Mouse (Mus musculus): Measurements from ENCODE around the gene Rhox11.
A peak's percentile ranks its signal among the peaks of the same experiment; 100 is the strongest.
"Not testable (repeated sequence)": the region's sequence is repeated elsewhere in the genome, so short reads cannot be mapped to it uniquely, and the experiment has no call there.

Gene Rhox11

DNA sequence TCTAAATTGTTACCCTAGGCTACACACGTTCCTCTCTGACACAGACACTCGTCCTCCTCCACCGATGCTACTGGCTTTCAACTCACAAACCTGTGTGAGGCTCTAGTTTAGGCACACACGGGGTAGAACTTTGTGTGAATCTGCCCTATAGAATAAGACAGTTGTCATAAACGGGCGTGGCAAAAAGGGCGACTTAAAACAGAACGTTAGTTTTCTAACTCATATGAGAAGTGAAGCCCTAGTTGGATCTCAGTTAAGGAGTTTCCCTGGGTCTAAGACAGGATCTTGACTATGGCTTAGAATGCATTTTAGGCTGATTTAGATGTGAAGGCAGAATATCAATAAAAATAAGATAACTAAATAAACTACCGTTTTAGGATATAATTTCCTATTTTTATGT, at the start of gene Rhox11:
Rhox11 (minus strand) TSS at position 101 of the 400 bp plus-strand sequence.
- no peak for DNase-seq (ENCODE audit: low spot score in 2 of 2)

DNA sequence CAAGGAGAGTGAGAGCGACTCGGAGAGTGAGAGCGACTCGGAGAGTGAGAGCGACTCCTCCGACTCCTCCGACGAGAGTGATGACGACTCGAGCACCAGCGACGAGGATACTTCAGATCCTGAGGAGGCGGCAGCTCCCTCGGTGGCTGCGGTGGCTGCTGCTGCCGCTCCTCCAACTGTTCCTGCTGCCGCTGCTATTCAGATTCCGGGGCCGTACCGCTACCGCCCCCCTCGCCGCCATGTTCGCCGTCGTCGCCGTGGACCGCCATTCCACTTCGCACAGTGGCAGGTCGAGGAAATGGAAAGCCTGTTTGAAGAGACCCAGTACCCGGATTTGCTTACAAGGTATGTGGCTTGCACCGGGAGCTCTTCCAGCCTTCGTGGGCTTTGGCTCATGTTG, 36.5 kb upstream of the Rhox11 start:
- no peak for DNase-seq (ENCODE audit: low spot score in 2 of 2)

DNA sequence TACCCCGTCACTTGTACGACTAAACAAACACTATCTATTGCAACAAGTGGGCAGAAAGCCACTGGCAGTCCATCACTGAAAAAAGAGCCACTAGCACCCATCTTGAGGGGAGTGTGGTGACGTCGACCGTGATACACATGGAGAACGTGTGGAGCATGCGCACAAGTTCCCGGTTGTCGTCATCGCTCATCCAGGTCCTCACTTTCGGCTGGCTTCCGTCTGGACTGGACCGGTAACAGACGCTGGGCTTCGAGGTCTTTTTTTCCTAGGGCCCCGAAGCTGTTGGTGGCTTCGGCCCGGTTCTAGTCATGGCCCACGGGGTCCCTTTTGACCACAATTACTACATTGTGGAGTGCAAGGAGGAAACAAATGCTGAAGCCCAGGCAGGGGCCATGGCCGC, 36.0 kb upstream of the Rhox11 start, which contains the start of gene Rhox13:
Rhox13 (plus strand) TSS at position 238 of the 400 bp plus-strand sequence.
- DNase-seq (ENCODE audit: low spot score in 2 of 2), result no peak

DNA sequence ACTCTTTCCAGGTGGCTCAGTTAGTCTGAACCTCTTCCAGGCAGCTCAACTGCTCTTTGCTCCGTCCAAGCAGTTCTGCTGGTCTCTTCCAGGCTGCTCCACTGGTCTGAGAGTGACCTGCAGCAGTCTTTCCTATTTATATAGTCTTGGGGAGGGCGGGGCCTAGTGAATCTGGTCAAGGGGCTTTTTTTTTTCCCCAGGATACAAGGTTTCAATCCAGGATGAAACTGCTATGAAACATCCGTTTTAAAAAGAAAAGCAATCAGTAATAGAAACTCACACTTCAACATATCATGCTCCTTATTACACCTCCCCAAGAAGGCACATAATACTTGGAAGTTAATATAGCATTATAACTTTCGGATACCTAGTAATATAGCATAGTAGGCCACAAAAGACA, 25.9 kb upstream of the Rhox11 start, which contains the start of gene Rhox12:
Rhox12 (minus strand) TSS at position 101 of the 400 bp plus-strand sequence.
- DNase-seq (ENCODE audit: low spot score in 2 of 2), result no peak

DNA sequence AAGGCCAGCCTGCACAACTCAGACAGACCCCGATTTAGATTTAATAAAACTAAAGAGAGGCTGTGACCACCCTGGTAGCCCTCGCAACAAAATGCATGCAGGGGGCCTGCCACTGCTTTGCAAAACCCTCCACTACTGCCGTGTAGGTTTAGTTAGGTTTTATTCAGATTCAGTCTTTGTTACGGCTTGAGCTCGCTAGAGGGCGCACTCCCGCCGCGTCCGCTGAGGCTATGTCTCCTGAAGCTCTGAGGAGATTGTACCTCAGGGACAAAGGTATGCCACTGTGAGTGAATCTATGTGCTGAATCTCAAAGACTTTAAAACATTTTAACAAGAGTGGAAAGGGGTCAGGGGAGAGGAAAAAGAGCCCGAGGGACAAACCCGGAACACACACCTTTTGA, 715 bp downstream of the Rhox11 start:
- DNase-seq (ENCODE audit: low spot score in 2 of 2), result peak; percentile 5 to 16

DNA sequence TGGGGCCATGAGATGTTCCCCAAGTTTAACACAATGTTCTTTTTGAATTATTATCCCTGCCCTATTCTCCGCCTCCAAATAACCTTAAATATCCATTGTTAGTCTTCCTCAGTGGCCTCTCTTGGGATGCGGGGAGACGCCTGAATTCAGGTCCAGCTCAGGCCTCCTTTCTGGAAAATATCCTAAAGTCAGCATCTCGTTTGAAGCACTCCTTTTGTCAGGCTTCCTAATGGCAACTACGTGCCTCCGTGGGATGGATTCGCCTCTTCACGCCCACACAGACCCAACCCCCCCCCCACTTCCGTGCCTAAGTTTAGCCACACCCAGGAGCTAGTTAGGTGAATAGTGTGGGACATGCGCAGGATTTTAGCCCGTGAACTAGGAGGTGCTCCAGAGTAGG, 18.8 kb downstream of the Rhox11 start, which contains the start of gene Rhox10:
Rhox10 (plus strand) TSS at position 301 of the 400 bp plus-strand sequence.
- DNase-seq (ENCODE audit: low spot score in 2 of 2), result no peak

DNA sequence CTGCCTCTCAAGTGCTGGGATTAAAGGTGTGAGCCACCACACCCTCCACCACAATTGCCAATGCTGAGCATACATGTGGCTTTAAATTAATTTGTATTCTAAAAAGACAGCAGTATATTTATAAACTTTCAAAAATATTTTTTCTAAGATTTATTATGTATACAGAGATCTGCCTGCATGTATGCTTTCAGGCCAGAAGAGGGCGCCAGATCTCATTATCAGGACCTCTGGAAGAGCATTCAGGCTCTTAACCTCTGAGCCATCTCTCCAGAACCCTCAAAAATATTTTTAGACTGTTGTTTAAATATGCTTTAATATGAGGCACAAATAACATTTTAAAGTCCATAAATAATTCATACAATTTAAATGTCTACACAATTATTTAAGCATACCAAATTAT, 23.4 kb downstream of the Rhox11 start:
- no peak for DNase-seq (ENCODE audit: low spot score in 2 of 2)

DNA sequence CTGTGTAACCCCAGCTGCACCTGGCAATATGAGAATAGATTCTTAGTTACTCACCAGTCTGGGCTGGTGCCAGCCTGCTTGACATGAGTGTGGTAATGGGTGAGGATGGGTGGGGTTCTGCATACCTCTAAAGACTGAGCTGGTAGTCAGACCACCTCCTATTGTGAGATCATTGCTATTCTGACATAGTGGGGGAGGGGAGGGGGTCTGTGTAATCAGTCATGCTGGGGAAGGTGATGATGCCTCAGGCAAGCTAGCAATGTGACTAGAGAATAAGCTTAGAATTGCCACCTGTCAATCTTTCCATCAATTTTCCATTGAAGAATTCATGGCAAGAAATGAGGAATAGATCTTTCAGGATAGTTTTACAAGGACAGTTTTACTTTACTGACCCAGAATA, 41.9 kb downstream of the Rhox11 start, which contains the start of gene Btg1-ps2:
Btg1-ps2 (minus strand) TSS at position 101 of the 400 bp plus-strand sequence.
- not testable (repeated sequence) for DNase-seq (ENCODE audit: low spot score in 2 of 2)

DNA sequence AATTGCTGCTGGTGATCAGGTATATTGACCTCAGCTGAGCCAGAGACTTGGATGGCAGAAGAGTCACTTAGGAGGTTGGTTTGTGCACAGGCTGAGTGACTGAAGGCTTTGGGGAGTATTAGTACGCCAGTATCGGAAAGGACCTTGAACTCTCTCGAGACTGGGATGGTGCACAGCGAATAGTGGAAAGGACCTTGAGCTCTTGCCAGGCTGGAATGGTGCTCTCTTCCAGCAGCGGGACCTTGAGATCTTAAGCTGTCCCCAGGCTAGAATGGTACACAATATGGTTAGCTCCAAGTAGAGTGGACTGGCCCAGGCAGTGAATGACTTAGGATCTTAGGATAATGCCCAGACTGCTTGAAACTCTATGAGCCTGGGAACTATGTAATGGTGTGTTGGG, 45.3 kb downstream of the Rhox11 start:
- DNase-seq (ENCODE audit: low spot score in 2 of 2), result no peak

DNA sequence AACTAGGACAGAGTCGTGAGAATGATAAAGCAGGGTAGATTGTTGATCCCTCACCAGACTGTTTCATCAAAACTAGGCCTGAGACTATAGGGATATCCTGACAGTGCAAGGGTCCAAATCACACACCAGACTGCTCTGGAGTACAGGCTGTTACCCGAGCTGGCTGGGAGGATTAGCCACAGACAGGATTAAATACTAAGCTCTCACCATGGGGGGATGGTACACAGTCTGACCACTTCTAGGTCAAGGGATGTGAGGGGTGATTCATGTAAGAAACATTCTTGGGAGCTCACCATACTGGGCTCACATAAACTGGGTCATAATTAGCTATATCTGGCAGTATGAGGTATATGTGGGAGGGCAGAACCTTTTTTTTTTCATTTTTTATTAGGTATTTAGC, 51.1 kb downstream of the Rhox11 start:
- DNase-seq (ENCODE audit: low spot score in 2 of 2), result no peak

Measured in natural killer cell, adult 2 months (primary cell).